Mouse (Mus musculus) cerebellum, adult 9-11 months (tissue): ENCODE measurements around the gene Cpm.
"Not testable (repeated sequence)": the region's sequence is repeated elsewhere in the genome, so short reads cannot be mapped to it uniquely, and the experiment has no call there.

Source experiments
- DNase-seq: peaks from one replicate; pipeline ENCODE4 v3.0.0; 2022

Gene Cpm

GRCm38 (mm10) chr10:117708856-117709255 lies 79.6 kb downstream of the Cpm start:
- DNase-seq, result no peak

DNA sequence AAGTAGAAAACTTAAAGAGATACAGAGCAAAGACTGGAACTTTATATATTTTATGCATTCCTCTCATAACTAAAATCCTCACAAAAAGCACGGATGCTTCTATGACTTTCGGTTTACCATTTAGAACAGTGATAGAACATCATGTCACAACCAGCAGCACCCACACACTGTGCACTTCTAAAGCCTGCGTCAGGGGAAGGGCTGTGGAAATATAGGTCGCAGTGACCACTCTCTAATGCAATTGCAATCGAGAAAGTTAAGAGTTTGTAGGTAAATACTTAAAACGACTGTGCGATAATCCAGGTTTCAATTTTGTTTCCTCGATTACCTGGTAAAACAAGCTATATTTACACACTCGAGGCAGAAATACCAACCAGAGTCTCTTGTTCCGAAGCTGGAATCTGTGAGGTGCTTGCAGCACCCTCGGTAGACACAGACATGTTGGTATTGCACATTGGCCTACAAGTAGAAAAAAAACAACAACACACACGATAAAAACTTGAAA lies 80.1 kb downstream of the Cpm start:
- no peak for DNase-seq

DNA sequence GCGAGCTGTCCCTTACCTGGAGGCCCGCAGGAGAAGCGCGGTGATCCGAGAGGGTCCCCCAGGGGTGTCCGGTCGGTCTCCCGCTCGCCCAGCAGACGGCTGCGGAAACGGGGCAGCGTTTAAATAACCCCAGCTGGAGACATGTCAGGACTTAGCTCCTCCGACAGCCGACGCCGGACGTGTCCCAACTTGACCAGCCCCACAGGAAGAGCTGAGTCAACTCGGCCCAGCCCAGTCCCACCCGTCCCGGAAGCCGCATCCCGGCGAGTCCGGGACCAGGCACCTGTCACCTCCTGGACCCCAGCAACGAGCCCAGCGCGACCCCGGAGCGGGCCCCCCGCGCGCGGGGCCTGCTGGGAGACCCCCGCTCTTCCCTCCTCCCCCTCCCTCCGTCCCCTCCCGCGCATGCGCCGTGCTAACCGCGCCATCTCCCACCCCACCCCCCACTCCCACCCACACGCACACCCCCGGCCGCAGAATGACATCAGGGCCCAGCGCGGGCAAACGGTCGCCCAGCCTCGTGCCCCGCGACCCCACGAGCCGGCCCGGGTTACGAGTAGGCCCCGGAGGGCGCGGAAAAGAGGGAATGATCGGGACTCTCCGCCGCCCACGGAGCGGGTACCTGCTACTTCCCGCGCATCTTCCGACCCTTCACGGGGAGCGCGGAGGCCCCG lies 80.8 kb downstream of the Cpm start:
- peak; percentile 84 for DNase-seq

- DNase-seq, result peak; percentile 94
These were observed 81.4 kb downstream of the Cpm start, which contains the start of gene Mdm2 for GRCm38 (mm10) chr10:117710604-117711141. TSS of gene Mdm2 (minus strand) at chr10:117710758.

DNA sequence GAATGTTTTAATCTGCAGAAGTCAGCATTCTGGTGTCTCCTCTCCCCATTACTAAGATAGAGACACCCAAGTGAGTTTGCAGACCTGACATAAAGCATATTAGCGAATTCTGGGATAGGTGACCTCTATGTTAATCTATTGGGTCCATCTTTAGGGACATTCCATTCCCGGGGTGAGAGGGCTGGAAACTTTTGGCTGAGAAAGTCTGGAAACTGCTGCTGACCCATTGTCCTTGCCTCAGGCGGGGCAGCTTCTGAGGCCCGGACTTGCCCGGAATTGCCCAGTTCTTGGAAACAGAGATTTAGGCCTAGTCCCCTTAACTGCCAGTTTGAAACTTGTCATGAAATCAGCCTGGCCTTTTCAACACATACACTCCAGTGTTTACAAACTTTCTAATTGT lies 82.1 kb downstream of the Cpm start:
- peak; percentile 41 for DNase-seq

GRCm38 (mm10) chr10:117712191-117712754 lies 83.0 kb downstream of the Cpm start:
- peak; percentile 30 for DNase-seq

GRCm38 (mm10) chr10:117712871-117713270 lies 83.6 kb downstream of the Cpm start:
- no peak for DNase-seq

GRCm38 (mm10) chr10:117713466-117713865 lies 84.2 kb downstream of the Cpm start:
- no peak for DNase-seq

- DNase-seq, result no peak
These were observed 84.8 kb downstream of the Cpm start for GRCm38 (mm10) chr10:117714048-117714545.

DNA sequence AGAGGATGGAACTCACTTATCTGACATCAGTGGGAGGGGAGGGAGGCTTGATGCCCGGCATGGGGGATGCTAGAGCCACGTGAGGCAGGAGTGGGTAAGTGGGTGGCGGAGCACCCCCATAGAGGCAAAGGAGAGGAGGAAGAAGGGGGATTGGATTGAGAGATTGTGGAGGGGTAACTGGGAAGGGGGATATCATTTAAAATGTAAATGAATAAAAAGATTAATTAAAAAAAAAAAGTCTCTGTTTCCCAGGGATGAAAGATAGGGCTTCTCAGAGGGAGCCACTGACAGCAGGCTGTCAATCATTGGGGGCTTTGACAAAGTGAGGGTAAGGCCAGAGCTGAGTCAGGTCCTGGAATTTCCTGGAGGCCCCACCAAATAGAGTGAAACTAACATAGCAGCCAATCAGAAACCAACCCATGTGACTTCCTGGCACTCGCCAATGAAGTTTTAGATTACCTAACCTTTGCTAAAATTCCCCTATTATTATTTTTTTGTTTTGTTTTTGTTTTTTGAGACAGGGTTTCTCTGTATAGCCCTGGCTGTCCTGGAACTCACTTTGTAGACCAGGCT lies 85.7 kb downstream of the Cpm start:
- DNase-seq, result no peak

GRCm38 (mm10) chr10:117715654-117716053 lies 86.4 kb downstream of the Cpm start:
- not testable (repeated sequence) for DNase-seq

- DNase-seq, result no peak
These were observed 87.4 kb downstream of the Cpm start for GRCm38 (mm10) chr10:117716686-117717085.

- no peak for DNase-seq
These were observed 88.3 kb downstream of the Cpm start for GRCm38 (mm10) chr10:117717583-117717982.

DNA sequence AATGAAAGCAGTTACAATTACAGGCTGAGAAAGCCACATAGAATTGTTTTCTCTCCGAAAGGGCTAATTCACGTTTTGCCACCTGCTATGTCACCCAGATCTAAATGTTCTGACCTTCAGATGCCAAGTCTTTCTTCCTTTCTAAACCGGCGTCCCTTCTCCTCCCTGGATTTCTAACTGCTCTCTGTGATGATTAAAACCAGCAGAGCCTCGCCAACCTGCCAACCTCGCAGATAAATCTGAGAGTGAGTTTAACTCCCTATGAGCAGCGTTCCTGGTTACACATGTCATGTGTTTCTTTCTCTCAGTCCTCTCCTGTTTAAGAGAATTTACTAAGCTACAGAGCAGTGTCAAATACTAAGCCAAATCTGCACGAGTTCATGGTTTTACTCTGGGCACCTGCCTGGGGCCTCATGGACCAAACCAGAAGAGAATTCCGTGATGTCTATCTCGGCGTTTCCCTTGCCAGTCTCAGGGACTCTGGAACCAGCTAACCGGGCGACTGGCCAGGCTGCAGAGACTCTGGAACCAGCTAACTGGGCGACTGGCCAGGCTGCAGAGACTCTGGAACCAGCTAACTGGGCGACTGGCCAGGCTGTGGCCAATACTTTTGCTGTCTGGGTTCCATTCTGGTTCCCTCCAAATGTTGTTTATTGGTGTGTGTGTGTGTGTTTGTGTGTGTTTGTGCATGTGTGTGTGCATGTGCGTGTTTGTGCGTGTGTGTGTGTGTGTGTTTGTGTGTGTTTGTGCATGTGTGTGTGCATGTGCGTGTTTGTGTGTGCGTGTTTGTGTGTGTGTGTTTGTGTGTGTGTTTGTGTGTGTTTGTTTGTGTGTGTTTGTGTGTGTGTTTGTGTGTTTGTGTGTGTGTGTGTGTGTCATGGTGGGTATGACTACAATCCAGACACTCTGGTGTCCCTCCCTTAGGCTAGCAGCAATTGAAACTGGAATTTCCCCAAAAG lies 89.1 kb downstream of the Cpm start:
- no peak for DNase-seq

GRCm38 (mm10) chr10:117724136-117724718 lies 94.9 kb downstream of the Cpm start:
- no peak for DNase-seq

- DNase-seq, result no peak
These were observed 95.6 kb downstream of the Cpm start for GRCm38 (mm10) chr10:117724804-117725361.

- no peak for DNase-seq
These were observed 96.4 kb downstream of the Cpm start for GRCm38 (mm10) chr10:117725671-117726070.

- no peak for DNase-seq
These were observed 97.0 kb downstream of the Cpm start for GRCm38 (mm10) chr10:117726350-117726749.

DNA sequence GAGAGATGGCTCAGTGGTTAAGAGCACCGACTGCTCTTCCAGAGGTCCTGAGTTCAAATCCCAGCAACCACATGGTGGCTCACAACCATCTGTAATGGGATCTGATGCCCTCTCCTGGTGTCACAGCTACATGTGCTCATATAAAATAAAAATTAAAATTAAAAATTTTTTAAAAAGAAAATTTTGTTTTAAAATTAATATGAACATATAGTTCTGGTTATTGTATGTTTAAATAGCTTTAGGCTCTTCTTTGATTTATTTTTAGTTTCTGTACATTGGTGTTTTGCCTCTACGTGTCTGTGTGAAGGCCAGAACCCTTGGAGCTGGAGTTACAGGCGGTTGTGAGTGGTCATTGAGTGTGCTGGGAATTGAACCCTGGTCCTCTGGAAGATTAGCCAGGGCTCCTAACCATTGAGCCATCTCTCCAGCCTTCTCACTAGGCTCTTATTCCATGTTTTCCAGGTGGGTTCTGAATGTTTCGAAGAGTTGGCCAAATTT lies 97.6 kb downstream of the Cpm start:
- DNase-seq, result no peak

DNA sequence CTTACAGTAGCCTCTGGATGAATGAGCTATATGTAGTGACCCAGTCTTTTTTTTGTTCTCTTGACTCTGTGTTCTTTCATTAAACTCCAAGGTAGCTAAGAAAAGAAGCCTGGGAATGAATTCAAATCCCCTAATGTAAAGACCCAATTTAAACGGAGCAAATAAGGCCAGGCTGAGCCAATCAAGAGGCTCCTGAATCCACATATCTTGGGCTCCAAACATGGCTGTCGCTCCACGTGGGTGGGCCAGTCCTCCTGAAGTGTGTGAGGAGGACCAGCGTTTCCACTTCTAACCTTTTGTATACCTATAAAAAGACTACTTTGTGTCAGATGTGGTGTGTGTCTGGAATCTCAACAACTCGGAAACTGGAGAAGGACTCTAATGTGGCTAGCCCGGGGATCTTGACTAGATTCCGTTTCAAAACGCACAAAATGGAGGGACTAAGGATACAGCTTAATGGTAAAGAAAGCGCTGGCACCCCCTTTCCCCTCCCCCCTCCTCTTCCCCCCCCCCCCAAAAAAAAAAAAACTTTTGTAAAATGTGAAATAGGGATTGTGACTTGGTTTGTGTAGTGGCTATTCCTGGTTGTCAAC lies 98.3 kb downstream of the Cpm start:
- DNase-seq, result no peak

GRCm38 (mm10) chr10:117728574-117728973 lies 99.3 kb downstream of the Cpm start:
- no peak for DNase-seq
